Mouse (Mus musculus): ENCODE measurements around the gene Vhl.

- no peak for TF ChIP-seq CTCF (IDR thresholded peaks at IDR 0.05; ENCODE audit: low read depth)
- TF ChIP-seq EP300 (IDR thresholded peaks at IDR 0.05; ENCODE audit: low read depth): no peak; the same call in 1 of the 2 replicates
Measured at GRCm38 (mm10) chr6:113658226-113658625, 34.5 kb downstream of the Vhl start.
